Mouse (Mus musculus): ENCODE data around the gene Slfn9. TPM values are rescaled to one million over a fixed set of nuclear protein-coding genes. Genes with fewer than 3 reads are reported as not detected.
A peak's percentile ranks its signal among the peaks of the same experiment; 100 is the strongest.
"Not testable (repeated sequence)": the region's sequence is repeated elsewhere in the genome, so short reads cannot be mapped to it uniquely, and the experiment has no call there.

Slfn9 gene
- total RNA-seq, 4 experiments from 2014 or later: 0.05 to 0.18 (median 0.09) TPM

GRCm38 (mm10) chr11:82956925-82957324 is 34.7 kb downstream of the Slfn9 start:
- DNase-seq (ENCODE audit: low spot score in 2 of 2): no peak

- DNase-seq (ENCODE audit: low spot score in 2 of 2): no peak
Measured at GRCm38 (mm10) chr11:82954631-82955030, 37.0 kb downstream of the Slfn9 start.

GRCm38 (mm10) chr11:82952612-82953542 is 38.8 kb downstream of the Slfn9 start:
- DNase-seq (ENCODE audit: low spot score in 2 of 2): no peak

- DNase-seq (ENCODE audit: low spot score in 2 of 2): peak; percentile 50 to 51
Measured at GRCm38 (mm10) chr11:82951865-82952611, 39.6 kb downstream of the Slfn9 start.

GRCm38 (mm10) chr11:82950736-82951481 is 40.7 kb downstream of the Slfn9 start, which contains the start of gene Slfn5:
Slfn5 (plus strand) TSS chr11:82951349.
- peak; percentile 31 to 54 for DNase-seq (ENCODE audit: low spot score in 2 of 2)

- no peak for DNase-seq (ENCODE audit: low spot score in 2 of 2)
Measured at GRCm38 (mm10) chr11:82949036-82949435, 42.6 kb downstream of the Slfn9 start.

GRCm38 (mm10) chr11:82947457-82947856 is 44.2 kb downstream of the Slfn9 start:
- no peak for DNase-seq (ENCODE audit: low spot score in 2 of 2)

GRCm38 (mm10) chr11:82945636-82946035 is 46.0 kb downstream of the Slfn9 start:
- DNase-seq (ENCODE audit: low spot score in 2 of 2): no peak

- no peak for DNase-seq (ENCODE audit: low spot score in 2 of 2)
Measured at GRCm38 (mm10) chr11:82943336-82943735, 48.3 kb downstream of the Slfn9 start.

GRCm38 (mm10) chr11:82933186-82933585 is 58.4 kb downstream of the Slfn9 start:
- no peak for DNase-seq (ENCODE audit: low spot score in 2 of 2)

GRCm38 (mm10) chr11:82931671-82932450 is 59.8 kb downstream of the Slfn9 start:
- not testable (repeated sequence) for DNase-seq (ENCODE audit: low spot score in 2 of 2)

GRCm38 (mm10) chr11:82931161-82931560 is 60.5 kb downstream of the Slfn9 start:
- DNase-seq (ENCODE audit: low spot score in 2 of 2): not testable (repeated sequence)

GRCm38 (mm10) chr11:82930391-82930955 is 61.2 kb downstream of the Slfn9 start:
- DNase-seq (ENCODE audit: low spot score in 2 of 2): not testable (repeated sequence)

- no peak for DNase-seq (ENCODE audit: low spot score in 2 of 2)
Measured at GRCm38 (mm10) chr11:82929633-82929950, 62.0 kb downstream of the Slfn9 start.

GRCm38 (mm10) chr11:82928897-82929632 is 62.6 kb downstream of the Slfn9 start:
- no peak for DNase-seq (ENCODE audit: low spot score in 2 of 2)

Small RNAs within 50 kb of the gene (microRNA-seq; reads per million reads assigned to microRNA genes)
- gene Gm27598 (not detected), gene Mir7679 (not detected)

Other genes with a start within 250 kb of the Slfn9 start
- gene Cct6b, start 227.5 kb downstream of the Slfn9 start, total RNA-seq (2022): under 1 TPM in 3 of 4 experiments, not detected in 1; 0.22 to 0.34 (median 0.32) TPM
- 10 to 100 TPM; 12.0 to 14.7 (median 13.7) TPM for gene Zfp830, start 227.5 kb downstream of the Slfn9 start, total RNA-seq (2022)
- gene Lig3, start 210.7 kb downstream of the Slfn9 start, total RNA-seq (2022): 10 to 100 TPM; 19.6 to 25.6 (median 21.3) TPM
- 1 to 10 TPM; 7.5 to 9.7 (median 8.8) TPM for gene Rffl, start 120.6 kb downstream of the Slfn9 start, total RNA-seq (2022)
- 1 to 10 TPM; 3.1 to 4.1 (median 3.6) TPM for gene Rad51d, start 101.2 kb downstream of the Slfn9 start, total RNA-seq (2022)
- gene Fndc8, start 99.7 kb downstream of the Slfn9 start, total RNA-seq (2022): not detected
- gene Nle1, start 83.4 kb downstream of the Slfn9 start, total RNA-seq (2022): 10 to 100 TPM in 3 of 4 experiments, 1 to 10 TPM in 1; 9.0 to 12.9 (median 10.9) TPM
- gene Unc45b, start 81.3 kb downstream of the Slfn9 start, total RNA-seq (2022): 100 to 1,000 TPM; 184 to 219 (median 203) TPM
- gene Slfn5, start 40.5 kb downstream of the Slfn9 start, total RNA-seq (2022): 10 to 100 TPM; 10.1 to 16.3 (median 12.4) TPM
- gene Slfn8, start 29.0 kb upstream of the Slfn9 start, total RNA-seq (2022): under 1 TPM; 0.17 to 0.36 (median 0.33) TPM
- gene Slfn2, start 73.3 kb upstream of the Slfn9 start, total RNA-seq (2022): under 1 TPM; 0.48 to 0.62 (median 0.56) TPM
- not detected for gene Slfn1, start 125.0 kb upstream of the Slfn9 start, total RNA-seq (2022)
- gene Slfn4, start 183.4 kb upstream of the Slfn9 start, total RNA-seq (2022): under 1 TPM in 1 of 4 experiments, not detected in 3; 0.08 TPM
- gene Slfn3, start 199.5 kb upstream of the Slfn9 start, total RNA-seq (2022): under 1 TPM in 3 of 4 experiments, not detected in 1; 0.24 to 0.43 (median 0.34) TPM